Mouse (Mus musculus) lung, adult 2 months (tissue): ENCODE data around the gene Tagln3. TPM values are rescaled to one million over a fixed set of nuclear protein-coding genes. Genes with fewer than 3 reads are reported as not detected.

Experiments
- DNase-seq: peaks from one replicate; pipeline ENCODE4 v3.0.0; 2022
- H3K4me1 ChIP-seq: fragments of 200-500 bp; 2 replicates; pipeline ENCODE4 v1.6.1; 2011; ENCODE audit warnings: low read length; ENCODE audit not compliant: control insufficient read depth, insufficient read depth
- H3K4me3 ChIP-seq: fragments of 200-500 bp; replicated peaks from 2 replicates; pipeline ENCODE3; 2011; ENCODE audit warnings: low read depth, mild to moderate bottlenecking, control low read depth, low read length; ENCODE audit errors: extremely low read depth
- CTCF ChIP-seq: fragments of 200-500 bp; IDR thresholded peaks from 2 replicates; pipeline ENCODE4 v1.5.1; 2011; ENCODE audit warnings: mild to moderate bottlenecking, low read length, control low read depth; ENCODE audit not compliant: insufficient read depth
- POLR2A ChIP-seq: fragments of 200-500 bp; IDR thresholded peaks from 2 replicates; pipeline ENCODE4 v1.6.1; 2011; ENCODE audit warnings: low read depth, mild to moderate bottlenecking, control low read depth, low read length, borderline replicate concordance; ENCODE audit errors: extremely low read depth
- WGBS: fragments of 180-500 bp; shearing (Covaris S2); methylation state at CpG from one replicate; pipeline ENCODE4 v1.1.7; 2018; 5-methylcytosine and 5-hydroxymethylcytosine counted together
- polyA plus RNA-seq: library from polyadenylated mRNA; depleted of rRNA; stranded (reverse); fragments of >200 nt; gene quantifications from 2 replicates; pipeline ENCODE4 v1.2.3, GENCODE M21; 2012; rRNA removed

Gene Tagln3
- polyA plus RNA-seq = 0.58 and 1.1 TPM in 2 replicates

DNA sequence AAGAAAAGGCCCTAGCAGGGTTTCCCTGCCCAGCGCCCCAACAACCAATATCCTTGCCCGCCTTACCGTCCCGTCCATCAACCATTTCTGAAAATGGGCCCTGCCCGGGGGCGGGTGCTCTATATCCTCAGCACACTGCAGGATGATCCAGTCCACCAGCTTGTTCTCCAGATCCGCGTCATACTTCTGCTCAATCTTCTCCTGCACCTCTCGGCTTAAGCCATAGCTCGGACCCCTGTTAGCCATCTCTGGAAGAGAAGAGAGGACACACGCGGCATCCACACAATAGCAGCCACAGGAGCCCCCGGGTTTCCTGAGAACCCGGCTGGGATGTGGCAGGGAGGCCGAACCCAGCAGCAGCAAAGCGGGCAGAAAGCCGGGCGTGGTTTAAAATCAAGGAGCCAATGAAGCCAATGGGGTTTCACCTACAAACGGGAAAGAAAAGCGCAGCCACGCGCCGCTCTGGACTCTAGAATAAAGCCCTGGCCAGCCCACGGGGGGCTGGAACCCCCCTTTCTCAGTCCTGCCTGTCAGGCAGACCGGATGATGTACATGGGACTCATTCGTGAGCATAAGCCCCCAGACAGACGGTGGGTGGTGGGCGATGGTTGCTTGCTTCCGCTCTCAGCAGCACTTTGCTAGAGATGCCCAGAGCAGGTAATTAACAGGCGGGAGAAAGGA is at the start of gene Tagln3:
Gene Tagln3 (minus strand): TSS at position 548 of the 681 bp plus-strand sequence.
- 4% methylated on average over 30 of the region's 30 CpGs for WGBS
- TF ChIP-seq POLR2A (no peak), CTCF (no peak)
- H3K4me1 ChIP-seq = no peaks in the 10 kb centered on the region; the same call in 1 of the 2 replicates
- no peak within 1 kb of the TSS for H3K4me3 ChIP-seq
- DNase-seq = no peak

DNA sequence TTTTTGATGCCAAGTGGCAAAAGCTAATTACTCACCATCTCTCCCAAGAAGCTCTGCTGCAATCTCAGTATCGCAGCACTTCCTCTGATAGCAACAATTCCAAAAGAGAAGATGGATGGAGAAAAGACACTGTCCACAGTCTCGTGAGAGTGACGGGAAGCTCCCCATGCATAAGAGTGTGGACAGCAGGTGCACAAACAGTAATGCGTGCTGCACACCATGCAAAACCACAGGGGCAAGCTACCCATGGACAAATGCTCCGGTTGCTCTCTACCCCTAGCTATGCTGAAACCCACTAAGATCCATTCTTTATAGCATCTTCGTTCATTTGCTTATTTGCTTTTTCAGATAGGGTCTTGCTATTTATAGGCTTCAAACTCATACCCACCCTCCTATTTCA is 46.5 kb upstream of the Tagln3 start:
- DNase-seq = no peak
- TF ChIP-seq CTCF (no peak), POLR2A (no peak)
- Histone ChIP-seq H3K4me3 (no peak overlapping the region), H3K4me1 (no peaks in the 10 kb centered on the region)
- 91% methylated on average over 6 of the region's 6 CpGs for WGBS

DNA sequence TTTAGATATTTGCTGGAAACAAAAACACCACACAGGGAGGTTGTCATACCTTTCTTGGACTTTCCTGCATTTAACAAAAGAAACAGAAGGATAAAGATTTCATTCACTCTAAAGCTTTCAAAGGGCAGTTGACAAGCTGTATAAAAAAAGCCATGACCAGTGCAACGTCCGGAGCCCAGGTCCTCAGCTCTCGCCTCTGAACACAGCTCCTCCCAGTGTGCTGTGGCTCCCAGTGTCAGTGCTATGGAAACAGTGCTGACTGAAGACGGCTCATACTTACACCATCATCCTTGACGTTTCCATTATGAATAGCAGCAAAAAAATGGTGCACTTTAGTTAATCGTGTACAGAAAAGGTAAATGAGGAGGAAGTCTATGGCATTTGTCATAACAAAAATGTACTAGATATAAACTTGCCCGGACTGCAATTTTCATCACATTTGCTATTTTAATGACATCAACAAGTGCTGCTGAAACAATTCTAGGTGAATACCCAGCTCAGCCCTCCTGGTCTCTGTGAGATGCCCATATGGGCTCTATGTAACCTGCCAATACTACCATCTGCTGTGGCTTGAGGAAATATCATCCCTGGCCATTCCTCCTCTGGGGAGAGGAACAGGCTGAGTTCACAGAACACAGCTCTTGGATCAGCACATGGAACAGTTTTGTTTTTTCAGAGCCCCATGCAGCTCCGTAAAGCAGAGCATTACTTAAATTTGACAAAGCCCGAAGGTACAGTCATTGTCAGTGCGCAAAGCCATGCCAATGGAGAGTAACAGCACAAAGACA is 43.6 kb upstream of the Tagln3 start:
- Histone ChIP-seq H3K4me3 (no peak overlapping the region), H3K4me1 (peaks cover 5% of the 10 kb centered on the region; the same call in 1 of the 2 replicates)
- TF ChIP-seq CTCF (no peak), POLR2A (no peak)
- 63% methylated on average over 10 of the region's 10 CpGs for WGBS
- no peak for DNase-seq

DNA sequence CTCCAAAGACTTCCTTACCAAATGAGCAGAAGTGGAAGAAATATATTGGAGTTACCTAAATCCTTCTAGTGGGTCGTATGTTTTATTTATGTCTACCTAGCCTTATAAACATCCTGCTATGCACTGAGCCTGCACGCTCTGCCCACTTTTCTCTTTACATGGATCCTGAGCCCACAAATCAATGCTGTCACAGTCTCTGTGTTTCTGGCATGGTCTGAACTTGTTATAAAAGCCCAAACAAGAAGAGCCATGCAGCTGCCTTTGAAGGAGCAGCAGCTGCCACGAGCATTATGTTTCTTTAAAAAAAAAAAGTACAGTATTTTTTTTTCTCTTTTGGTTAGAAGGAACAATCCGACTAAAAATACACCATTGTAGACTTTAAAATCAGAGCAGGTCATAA is 43.0 kb upstream of the Tagln3 start:
- DNase-seq = no peak
- no peak for TF ChIP-seq CTCF
- no peak for TF ChIP-seq POLR2A
- WGBS = 46% methylated on average over 4 of the region's 4 CpGs
- Histone ChIP-seq H3K4me3 (no peak overlapping the region), H3K4me1 (peaks cover 5% of the 10 kb centered on the region; the same call in 1 of the 2 replicates)

DNA sequence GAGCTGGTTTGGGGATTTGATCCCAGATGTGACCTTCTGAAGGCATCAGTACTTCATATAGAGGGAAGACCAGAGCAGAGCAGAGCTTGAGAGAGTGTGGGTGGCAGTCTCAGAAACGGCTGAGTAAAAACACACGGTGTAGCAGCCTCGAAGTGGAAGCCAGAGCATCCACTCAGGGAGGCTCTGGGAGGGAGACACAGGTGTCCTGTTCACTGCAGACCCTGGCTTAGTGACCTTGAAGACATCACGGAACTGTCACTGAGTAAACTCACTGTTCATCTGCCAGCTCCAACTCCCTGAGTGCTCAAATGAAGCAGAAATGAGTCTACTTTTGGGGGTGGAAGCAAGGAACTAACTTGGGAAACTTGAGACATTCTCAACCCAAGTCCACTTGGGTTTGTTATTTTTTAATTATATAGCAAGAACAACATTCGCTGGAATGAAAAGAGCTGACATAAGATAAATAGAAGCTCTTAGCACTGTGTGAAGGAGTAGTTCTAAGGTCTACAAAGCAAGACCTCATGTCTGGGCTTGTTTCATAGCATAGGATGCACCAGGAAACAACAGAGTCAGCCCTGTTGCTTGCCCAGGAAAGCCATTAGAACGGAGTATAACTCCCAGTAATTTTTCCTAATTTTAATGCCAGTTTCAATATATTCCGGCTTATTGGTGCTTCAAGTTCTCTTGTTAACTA is 41.5 kb upstream of the Tagln3 start:
- TF ChIP-seq POLR2A (no peak), CTCF (no peak)
- WGBS = 77% methylated on average over 7 of the region's 7 CpGs
- no peak overlapping the region for H3K4me3 ChIP-seq
- DNase-seq = no peak
- H3K4me1 ChIP-seq = peaks cover 5% of the 10 kb centered on the region; the same call in 1 of the 2 replicates

DNA sequence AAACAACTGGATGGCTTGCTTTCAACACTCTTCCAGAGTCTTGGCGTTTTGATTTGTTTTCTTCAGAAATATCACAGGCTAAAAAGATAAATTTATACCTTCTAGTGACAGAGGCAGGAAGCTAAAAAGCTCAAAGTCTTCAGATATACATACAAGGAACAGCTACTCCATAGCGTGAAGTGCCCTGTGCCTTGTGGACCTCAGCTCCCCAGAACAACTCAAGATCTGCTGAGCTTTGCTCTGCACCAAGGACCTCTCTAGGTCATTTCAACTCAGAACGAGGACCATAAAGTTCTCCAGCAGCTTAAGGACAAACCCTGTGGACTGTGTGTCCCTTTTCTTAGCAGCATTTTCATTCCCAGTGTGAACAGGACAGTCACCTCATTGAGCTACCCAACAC is 40.7 kb upstream of the Tagln3 start:
- no peak for DNase-seq
- Histone ChIP-seq H3K4me3 (no peak overlapping the region), H3K4me1 (peaks cover 5% of the 10 kb centered on the region; the same call in 1 of the 2 replicates)
- TF ChIP-seq CTCF (no peak), POLR2A (no peak)
- 74% methylated on average over 3 of the region's 3 CpGs for WGBS

DNA sequence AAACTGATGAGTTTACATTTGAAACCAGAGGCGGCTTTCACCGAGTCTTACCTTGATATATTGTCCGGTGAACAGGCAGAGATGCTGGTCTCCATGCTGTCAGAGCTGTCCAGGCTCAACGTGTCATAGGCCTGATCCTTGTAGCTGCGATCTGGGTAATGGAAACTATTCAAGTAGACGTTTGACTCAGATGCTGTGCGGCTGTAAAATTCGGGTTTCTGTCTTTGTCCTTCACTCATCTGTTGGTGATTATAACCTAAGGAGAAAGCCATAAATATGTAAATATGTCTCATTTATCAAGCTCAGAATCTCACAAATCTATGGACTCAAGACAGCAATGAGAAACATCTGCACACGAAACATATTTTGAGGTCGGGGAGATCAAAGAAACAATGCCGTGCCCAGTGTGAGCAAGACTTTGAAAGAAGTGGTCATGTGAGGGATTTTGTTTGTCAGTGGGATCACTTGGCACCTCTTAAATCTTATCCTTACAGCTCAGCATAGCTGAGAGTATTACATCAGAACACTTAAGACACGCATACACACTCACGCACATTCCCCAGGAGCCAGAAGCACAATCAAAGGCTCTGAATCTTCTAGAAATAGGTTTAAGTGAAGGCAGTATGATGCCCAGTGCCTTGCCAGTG is 38.6 kb upstream of the Tagln3 start:
- H3K4me3 ChIP-seq = no peak overlapping the region
- DNase-seq = no peak
- TF ChIP-seq CTCF = no peak
- no peak for TF ChIP-seq POLR2A
- peaks cover 8% of the 10 kb centered on the region for H3K4me1 ChIP-seq
- WGBS = 49% methylated on average over 13 of the region's 13 CpGs

DNA sequence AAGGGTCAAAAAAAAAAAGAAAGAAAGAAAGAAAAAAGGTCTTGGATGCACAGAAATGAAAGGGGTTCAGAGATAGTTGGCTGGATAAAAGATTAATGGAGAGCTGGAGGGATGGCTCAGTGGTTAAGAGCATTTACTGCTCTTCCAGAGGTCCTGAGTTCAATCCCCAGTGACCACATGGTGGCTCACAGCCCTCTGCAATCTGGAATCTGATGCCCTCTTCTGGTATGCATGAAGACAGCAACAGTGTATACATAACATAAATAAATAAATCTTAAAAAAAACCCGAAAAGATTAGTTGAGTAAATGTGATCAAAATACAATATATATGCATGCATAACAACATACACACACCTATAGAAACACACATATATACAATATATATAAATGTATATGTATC is 37.0 kb upstream of the Tagln3 start:
- DNase-seq = no peak
- Histone ChIP-seq H3K4me1 (peaks cover 13% of the 10 kb centered on the region), H3K4me3 (no peak overlapping the region)
- no peak for TF ChIP-seq CTCF
- TF ChIP-seq POLR2A = no peak
- WGBS = 36% methylated on average over 1 of the region's 1 CpGs

DNA sequence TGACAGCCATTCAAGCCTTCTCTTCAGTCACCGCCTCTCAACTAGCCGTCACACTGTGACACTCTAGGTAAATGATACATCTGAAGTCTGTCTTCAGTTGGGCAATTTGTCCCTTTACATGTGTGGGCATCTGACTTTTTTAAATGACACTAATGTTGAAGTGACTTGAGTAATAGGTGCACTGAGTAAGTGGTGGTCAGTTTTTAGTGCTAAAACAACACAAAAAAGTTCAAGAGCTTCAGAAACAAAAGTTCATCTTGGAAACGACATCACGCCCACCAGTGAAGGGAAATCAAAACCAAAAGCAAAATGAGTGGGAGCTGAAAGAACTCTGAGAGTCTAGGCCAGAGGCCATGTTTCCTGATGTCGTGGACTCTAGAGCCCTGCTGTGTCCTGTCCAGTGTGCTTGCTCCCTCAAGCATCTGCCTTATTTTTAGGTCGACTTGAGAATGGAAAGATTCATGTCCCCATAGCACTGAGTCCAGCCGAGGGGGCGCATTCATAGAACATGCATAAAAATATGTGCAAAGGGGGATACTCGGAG is 34.4 kb upstream of the Tagln3 start:
- 61% methylated on average over 9 of the region's 9 CpGs for WGBS

More for the DNA sequence above, 34.4 kb upstream of the Tagln3 start:
- Histone ChIP-seq H3K4me3 (no peak overlapping the region), H3K4me1 (peaks cover 10% of the 10 kb centered on the region)
- DNase-seq = no peak
- TF ChIP-seq POLR2A (no peak), CTCF (no peak)
